Mouse (Mus musculus) liver, adult 2 months (tissue): ENCODE measurements around the gene Gramd1b.

Source experiments
- CTCF ChIP-seq: fragments of 200-500 bp; IDR thresholded peaks from 2 replicates; pipeline ENCODE4 v1.5.1; 2011; ENCODE audit warnings: low read depth, low read length, control low read depth
- POLR2A ChIP-seq: fragments of 200-500 bp; IDR thresholded peaks from 2 replicates; pipeline ENCODE4 v1.6.1; 2011; ENCODE audit warnings: low read length, control low read depth; ENCODE audit not compliant: insufficient read depth; ENCODE audit errors: extremely low read depth

- TF ChIP-seq CTCF (no peak), POLR2A (no peak)
Observed at GRCm38 (mm10) chr9:40282968-40283367, 248.2 kb downstream of the Gramd1b start.
